Mouse (Mus musculus) olfactory bulb, adult 2 months (tissue): Measurements from ENCODE around the gene Egfem1.

Source experiments
- CTCF ChIP-seq: fragments of 200-500 bp; IDR thresholded peaks from 2 replicates; pipeline ENCODE4 v1.5.1; 2012; ENCODE audit warnings: low read depth, mild to moderate bottlenecking, low read length, moderate library complexity; ENCODE audit not compliant: insufficient read depth
- POLR2A ChIP-seq: fragments of 200-500 bp; IDR thresholded peaks from 2 replicates; pipeline ENCODE4 v1.6.1; 2012; ENCODE audit warnings: mild to moderate bottlenecking, low read depth, low read length, moderate library complexity; ENCODE audit not compliant: insufficient read depth

DNA sequence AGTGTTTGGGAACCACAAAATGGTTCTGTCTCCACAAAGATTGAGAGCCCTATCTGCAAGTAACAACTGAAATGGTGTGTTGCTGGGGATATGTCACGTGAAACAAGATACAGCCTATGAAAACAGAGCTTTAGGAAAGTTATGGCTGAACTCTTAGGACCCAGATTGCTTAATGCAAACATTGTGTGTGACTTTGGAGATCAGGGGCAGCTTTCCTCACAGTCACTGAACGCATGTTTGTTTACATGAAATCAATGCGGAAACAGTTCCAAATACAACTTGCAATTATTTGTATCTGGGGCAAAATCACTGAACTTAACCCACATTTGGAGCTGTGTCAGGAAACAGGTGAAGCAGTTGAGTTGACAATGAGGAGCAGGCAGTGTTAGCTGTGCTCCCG lies 650.8 kb downstream of the Egfem1 start:
- no peak for TF ChIP-seq POLR2A
- TF ChIP-seq CTCF, result no peak
